Mouse (Mus musculus) gastrocnemius, adult 18-20 months (tissue): ENCODE data around the gene Fam19a1. TPM values are rescaled to one million over a fixed set of nuclear protein-coding genes. Genes with fewer than 3 reads are reported as not detected.

Experiments
- DNase-seq: peaks from one replicate; pipeline ENCODE4 v3.0.0; 2021; ENCODE audit warnings: low spot score
- total RNA-seq, 2 experiments: library from RNA; stranded (reverse); gene quantifications; 2 replicates each; pipeline ENCODE4 v1.2.3; 2021

The Fam19a1 gene
- total RNA-seq, 2 experiments from 2014 or later: not detected

DNA sequence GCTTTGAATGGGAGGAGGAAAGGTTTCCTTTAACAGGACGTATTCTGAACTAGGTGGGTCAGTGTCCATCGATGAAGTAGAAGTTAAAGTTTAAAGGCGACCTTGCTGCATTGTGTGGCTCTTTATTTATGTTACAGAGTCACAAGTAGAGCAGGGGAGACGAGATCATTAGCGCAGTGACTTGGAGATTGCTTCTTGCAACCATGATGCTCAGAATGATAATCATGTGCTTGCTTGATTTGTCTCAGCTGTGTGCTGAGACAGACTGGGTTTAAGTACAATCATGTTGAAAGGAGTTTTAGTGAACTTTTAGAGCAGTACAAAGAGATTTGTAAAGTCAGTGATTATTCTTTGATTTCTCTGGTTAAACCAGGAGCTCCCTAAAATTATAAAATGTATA, 536.3 kb downstream of the Fam19a1 start:
- DNase-seq: no peak

DNA sequence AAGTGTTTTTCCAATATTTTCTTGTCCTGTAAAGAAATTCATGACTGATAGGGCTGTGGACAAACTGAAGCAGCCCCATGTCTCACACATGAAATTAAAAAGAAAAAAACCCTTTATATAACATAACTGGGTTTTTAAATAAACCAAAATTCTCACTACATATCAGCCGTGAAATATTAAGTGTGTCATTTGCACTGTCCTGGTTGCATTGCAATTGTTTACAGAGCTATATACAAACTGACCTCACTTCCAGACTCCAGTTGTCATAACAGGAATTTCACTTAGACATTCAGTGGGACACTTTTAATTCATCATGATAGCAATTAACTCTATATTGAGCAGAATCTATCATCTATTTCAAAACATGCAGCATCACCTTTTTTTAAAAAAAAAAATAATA, 553.4 kb downstream of the Fam19a1 start:
- no peak for DNase-seq

DNA sequence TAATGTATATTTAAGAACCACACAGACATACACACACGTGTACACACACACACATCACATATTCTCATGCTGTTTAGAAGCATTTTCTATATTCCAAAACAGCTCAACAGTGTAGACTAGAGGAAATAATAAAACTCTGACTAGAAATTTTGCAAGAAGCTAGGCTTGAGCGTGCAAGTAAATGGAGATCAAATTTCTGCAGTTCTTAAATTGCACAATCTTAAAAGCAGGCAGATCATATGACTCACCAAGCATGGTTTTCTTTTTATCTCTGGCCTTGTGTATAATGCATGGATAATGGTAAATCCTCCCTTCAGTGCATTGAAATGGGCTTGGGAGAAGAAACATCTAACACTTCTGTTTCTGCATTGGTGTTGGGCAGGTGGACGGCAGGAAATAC, 564.9 kb downstream of the Fam19a1 start:
- no peak for DNase-seq

Other genes with a start within 250 kb of the Fam19a1 start
- not detected for gene 1700123L14Rik, start 53.1 kb downstream of the Fam19a1 start, total RNA-seq